Mouse (Mus musculus) G1E-ER4 (cell line): Measurements from ENCODE around the gene Psmd12. TPM values are rescaled to one million over a fixed set of nuclear protein-coding genes. Genes with fewer than 3 reads are reported as not detected.
A peak's percentile ranks its signal among the peaks of the same experiment; 100 is the strongest.

ENCODE experiments used
- GATA1 ChIP-seq: IDR thresholded peaks from one replicate; pipeline ENCODE4 v1.8.0; 2012; ENCODE audit warnings: low read length, inconsistent platforms
- polyA plus RNA-seq: library from polyadenylated mRNA; stranded (reverse); fragments of >175 nt; gene quantifications from 2 replicates; pipeline ENCODE4 v1.2.3, GENCODE M21; 2012

The Psmd12 gene
- polyA plus RNA-seq, 1 experiment = 55.8 TPM

GRCm38 (mm10) chr11:107452053-107452452 is 27.2 kb upstream of the Psmd12 start:
- no peak for TF ChIP-seq GATA1

GRCm38 (mm10) chr11:107454546-107455462 is 24.5 kb upstream of the Psmd12 start:
- no peak for TF ChIP-seq GATA1

GRCm38 (mm10) chr11:107457282-107457681 is 22.0 kb upstream of the Psmd12 start:
- no peak for TF ChIP-seq GATA1

GRCm38 (mm10) chr11:107458286-107458685 is 21.0 kb upstream of the Psmd12 start:
- TF ChIP-seq GATA1 = no peak

GRCm38 (mm10) chr11:107458986-107459385 is 20.3 kb upstream of the Psmd12 start:
- no peak for TF ChIP-seq GATA1

GRCm38 (mm10) chr11:107459828-107460227 is 19.5 kb upstream of the Psmd12 start:
- no peak for TF ChIP-seq GATA1

- TF ChIP-seq GATA1 = no peak
These were observed 16.8 kb upstream of the Psmd12 start for GRCm38 (mm10) chr11:107462478-107462877.

GRCm38 (mm10) chr11:107463251-107463681 is 16.0 kb upstream of the Psmd12 start:
- TF ChIP-seq GATA1 = no peak

- TF ChIP-seq GATA1 = no peak
These were observed 15.1 kb upstream of the Psmd12 start for GRCm38 (mm10) chr11:107464141-107464540.

- no peak for TF ChIP-seq GATA1
These were observed 14.2 kb upstream of the Psmd12 start for GRCm38 (mm10) chr11:107465041-107465440.

- TF ChIP-seq GATA1 = no peak
These were observed 13.3 kb upstream of the Psmd12 start for GRCm38 (mm10) chr11:107465969-107466368.

GRCm38 (mm10) chr11:107466611-107467391 is 12.5 kb upstream of the Psmd12 start:
- TF ChIP-seq GATA1 = no peak

- TF ChIP-seq GATA1 = peak; percentile 47
These were observed 10.8 kb upstream of the Psmd12 start for GRCm38 (mm10) chr11:107468252-107469030.

- no peak for TF ChIP-seq GATA1
These were observed 10.2 kb upstream of the Psmd12 start for GRCm38 (mm10) chr11:107469031-107469522.
